Mouse (Mus musculus): ENCODE results near the gene Sh3rf3. TPM values are rescaled to one million over a fixed set of nuclear protein-coding genes. Genes with fewer than 3 reads are reported as not detected.

Sh3rf3 gene
- polyA plus RNA-seq, 1 experiment from 2014 or later: not detected

GRCm38 (mm10) chr10:58824016-58824568 is 10.9 kb downstream of the Sh3rf3 start:
- Histone ChIP-seq H3K4me2 (no peak overlapping the region), H3K4me3 (no peak overlapping the region), H3K27me3 (replicated peaks) (no peaks in the 10 kb centered on the region), H3K9ac (no peak overlapping the region), H3K36me3 (no peaks in the 10 kb centered on the region), H3K4me1 (no peaks in the 10 kb centered on the region), H3K27ac (no peak overlapping the region), H3K9me3 (replicated peaks) (no peaks in the 10 kb centered on the region)
- 57% methylated on average over 7 of the region's 7 CpGs for whole genome bisulfite sequencing (ENCODE audit: insufficient replicate concordance)
- ATAC-seq: no peak

- no peak overlapping the region for H3K27ac ChIP-seq
- H3K27me3 ChIP-seq (replicated peaks): no peaks in the 10 kb centered on the region
- no peak overlapping the region for H3K4me3 ChIP-seq
- no peaks in the 10 kb centered on the region for H3K4me1 ChIP-seq
- no peak for ATAC-seq
- no peak overlapping the region for H3K4me2 ChIP-seq
- no peaks in the 10 kb centered on the region for H3K9me3 ChIP-seq (replicated peaks)
- H3K36me3 ChIP-seq: no peaks in the 10 kb centered on the region
- H3K9ac ChIP-seq: no peak overlapping the region
- WGBS (ENCODE audit: insufficient replicate concordance): 70% methylated on average over 11 of the region's 11 CpGs
Measured at GRCm38 (mm10) chr10:58829251-58830111, 16.3 kb downstream of the Sh3rf3 start.

- Histone ChIP-seq H3K27me3 (replicated peaks) (no peaks in the 10 kb centered on the region), H3K4me3 (no peak overlapping the region), H3K4me2 (no peak overlapping the region), H3K4me1 (no peaks in the 10 kb centered on the region), H3K9me3 (replicated peaks) (no peaks in the 10 kb centered on the region), H3K9ac (no peak overlapping the region), H3K27ac (no peak overlapping the region), H3K36me3 (no peaks in the 10 kb centered on the region)
- WGBS (ENCODE audit: insufficient replicate concordance): 56% methylated on average over 3 of the region's 3 CpGs
- no peak for ATAC-seq
Measured at GRCm38 (mm10) chr10:58833146-58833545, 20.0 kb downstream of the Sh3rf3 start.

- H3K36me3 ChIP-seq: no peaks in the 10 kb centered on the region
- no peak for ATAC-seq
- 67% methylated on average over 13 of the region's 13 CpGs for WGBS (ENCODE audit: insufficient replicate concordance)
Measured at GRCm38 (mm10) chr10:58833741-58834178, 20.6 kb downstream of the Sh3rf3 start.

GRCm38 (mm10) chr10:58836391-58836790 is 23.2 kb downstream of the Sh3rf3 start:
- WGBS (ENCODE audit: insufficient replicate concordance): 57% methylated on average over 3 of the region's 3 CpGs
- no peaks in the 10 kb centered on the region for H3K27me3 ChIP-seq (replicated peaks)

More at GRCm38 (mm10) chr10:58833741-58834178, 20.6 kb downstream of the Sh3rf3 start:
- no peaks in the 10 kb centered on the region for H3K9me3 ChIP-seq (replicated peaks)
- no peak overlapping the region for H3K9ac ChIP-seq
- no peaks in the 10 kb centered on the region for H3K4me1 ChIP-seq
- no peak overlapping the region for H3K4me2 ChIP-seq
- no peaks in the 10 kb centered on the region for H3K27me3 ChIP-seq (replicated peaks)
- H3K4me3 ChIP-seq: no peak overlapping the region
- H3K27ac ChIP-seq: no peak overlapping the region

GRCm38 (mm10) chr10:58837504-58837903 is 24.3 kb downstream of the Sh3rf3 start:
- ATAC-seq: no peak
- Histone ChIP-seq H3K27me3 (replicated peaks) (no peaks in the 10 kb centered on the region), H3K4me3 (no peak overlapping the region), H3K36me3 (no peaks in the 10 kb centered on the region), H3K4me2 (no peak overlapping the region), H3K4me1 (no peaks in the 10 kb centered on the region), H3K27ac (no peak overlapping the region), H3K9me3 (replicated peaks) (no peaks in the 10 kb centered on the region), H3K9ac (no peak overlapping the region)
- WGBS (ENCODE audit: insufficient replicate concordance): 63% methylated on average over 5 of the region's 5 CpGs

More at GRCm38 (mm10) chr10:58836391-58836790, 23.2 kb downstream of the Sh3rf3 start:
- Histone ChIP-seq H3K4me3 (no peak overlapping the region), H3K4me1 (no peaks in the 10 kb centered on the region), H3K36me3 (no peaks in the 10 kb centered on the region), H3K9me3 (replicated peaks) (no peaks in the 10 kb centered on the region), H3K9ac (no peak overlapping the region), H3K27ac (no peak overlapping the region), H3K4me2 (no peak overlapping the region)
- ATAC-seq: no peak

GRCm38 (mm10) chr10:58841945-58842344 is 28.8 kb downstream of the Sh3rf3 start:
- Histone ChIP-seq H3K27ac (no peak overlapping the region), H3K9ac (no peak overlapping the region), H3K4me2 (no peak overlapping the region), H3K9me3 (replicated peaks) (no peaks in the 10 kb centered on the region), H3K4me1 (no peaks in the 10 kb centered on the region), H3K36me3 (no peaks in the 10 kb centered on the region), H3K27me3 (replicated peaks) (no peaks in the 10 kb centered on the region), H3K4me3 (no peak overlapping the region)
- 69% methylated on average over 3 of the region's 3 CpGs for WGBS (ENCODE audit: insufficient replicate concordance)
- no peak for ATAC-seq

GRCm38 (mm10) chr10:58843100-58843499 is 29.9 kb downstream of the Sh3rf3 start:
- no peak overlapping the region for H3K9ac ChIP-seq
- no peak overlapping the region for H3K4me3 ChIP-seq
- H3K9me3 ChIP-seq (replicated peaks): no peaks in the 10 kb centered on the region
- H3K4me1 ChIP-seq: no peaks in the 10 kb centered on the region
- no peak for ATAC-seq
- no peaks in the 10 kb centered on the region for H3K36me3 ChIP-seq
- H3K27ac ChIP-seq: no peak overlapping the region
- WGBS (ENCODE audit: insufficient replicate concordance): 66% methylated on average over 8 of the region's 8 CpGs
- no peaks in the 10 kb centered on the region for H3K27me3 ChIP-seq (replicated peaks)
- H3K4me2 ChIP-seq: no peak overlapping the region

- WGBS (ENCODE audit: insufficient replicate concordance): 67% methylated on average over 5 of the region's 5 CpGs
- H3K4me1 ChIP-seq: no peaks in the 10 kb centered on the region
- no peaks in the 10 kb centered on the region for H3K9me3 ChIP-seq (replicated peaks)
- no peaks in the 10 kb centered on the region for H3K36me3 ChIP-seq
- no peak overlapping the region for H3K4me2 ChIP-seq
- no peak overlapping the region for H3K27ac ChIP-seq
- ATAC-seq: no peak
- no peak overlapping the region for H3K9ac ChIP-seq
- H3K27me3 ChIP-seq (replicated peaks): no peaks in the 10 kb centered on the region
- H3K4me3 ChIP-seq: no peak overlapping the region
Measured at GRCm38 (mm10) chr10:58848127-58848526, 35.0 kb downstream of the Sh3rf3 start.

GRCm38 (mm10) chr10:58848536-58848935 is 35.4 kb downstream of the Sh3rf3 start:
- Histone ChIP-seq H3K4me2 (no peak overlapping the region), H3K27me3 (replicated peaks) (no peaks in the 10 kb centered on the region), H3K27ac (no peak overlapping the region), H3K9ac (no peak overlapping the region), H3K4me3 (no peak overlapping the region), H3K9me3 (replicated peaks) (no peaks in the 10 kb centered on the region), H3K36me3 (no peaks in the 10 kb centered on the region), H3K4me1 (no peaks in the 10 kb centered on the region)
- 67% methylated on average over 6 of the region's 6 CpGs for WGBS (ENCODE audit: insufficient replicate concordance)
- no peak for ATAC-seq

GRCm38 (mm10) chr10:58854548-58855198 is 41.5 kb downstream of the Sh3rf3 start:
- no peaks in the 10 kb centered on the region for H3K9me3 ChIP-seq (replicated peaks)
- H3K4me1 ChIP-seq: no peaks in the 10 kb centered on the region
- H3K27ac ChIP-seq: no peak overlapping the region
- H3K4me3 ChIP-seq: no peak overlapping the region
- ATAC-seq: no peak
- no peak overlapping the region for H3K4me2 ChIP-seq
- H3K27me3 ChIP-seq (replicated peaks): no peaks in the 10 kb centered on the region
- H3K9ac ChIP-seq: no peak overlapping the region
- 18% methylated on average over 14 of the region's 14 CpGs for WGBS (ENCODE audit: insufficient replicate concordance)
- H3K36me3 ChIP-seq: no peaks in the 10 kb centered on the region

GRCm38 (mm10) chr10:58855199-58855751 is 42.1 kb downstream of the Sh3rf3 start:
- no peaks in the 10 kb centered on the region for H3K9me3 ChIP-seq (replicated peaks)
- no peak overlapping the region for H3K27ac ChIP-seq
- WGBS (ENCODE audit: insufficient replicate concordance): 22% methylated on average over 5 of the region's 5 CpGs
- H3K36me3 ChIP-seq: no peaks in the 10 kb centered on the region
- no peak overlapping the region for H3K9ac ChIP-seq
- H3K4me2 ChIP-seq: no peak overlapping the region
- no peaks in the 10 kb centered on the region for H3K4me1 ChIP-seq
- H3K4me3 ChIP-seq: no peak overlapping the region
- ATAC-seq: no peak
- no peaks in the 10 kb centered on the region for H3K27me3 ChIP-seq (replicated peaks)
